In genomic region chr1:153652938-153653623, GRCm38 (mm10) we compare ENCODE assay signal across 9 mouse cellular contexts. TPM values are rescaled to one million over a fixed set of nuclear protein-coding genes. Genes with fewer than 3 reads are reported as not detected.
DNase-seq lines count a peak whose midpoint lies in the region; ATAC-seq and TF ChIP-seq lines count a peak whose summit lies in the region.
"Had no signal": no experiment of that assay in that cellular context is flagged by ENCODE, and none has a peak within 500 bp of the region (broad histone marks: within the 10 kb centered on the region; RNA-seq: fewer than 3 reads in every experiment).

Rgs8 (plus strand) TSS chr1:153653025.

- H3K9ac ChIP-seq in kidney, postnatal 0 days (ENCODE audit: low read depth, low read length), result no peak within 1 kb of the TSS
- H3K9ac ChIP-seq in forebrain, embryonic 16.5 days (replicated peaks; ENCODE audit: low read depth, low read length), result peak within 1 kb of the TSS; percentile 65
- H3K9ac ChIP-seq in neural tube, embryonic 12.5 days, result peak within 1 kb of the TSS; percentile 58

- no peak for TF ChIP-seq CTCF in kidney, postnatal 0 days (IDR thresholded peaks at IDR 0.05; ENCODE audit: low read depth)

- 0 out of 2 replicates have a peak, but pooled peaks cover 4% of the 10 kb centered on the region for H3K4me1 ChIP-seq in kidney, postnatal 0 days (replicated peaks; ENCODE audit: insufficient read depth, low read length)
- H3K4me1 ChIP-seq in forebrain, embryonic 16.5 days (replicated peaks; ENCODE audit: control insufficient read depth, insufficient read depth, low read length), result peaks cover 14% of the 10 kb centered on the region
- H3K4me1 ChIP-seq in neural tube, embryonic 12.5 days, result peaks cover 34% of the 10 kb centered on the region

- peak; percentile 95 for ATAC-seq in kidney, postnatal 0 days (replicated peaks; ENCODE audit: low FRiP score, low read depth)
- ATAC-seq in forebrain, embryonic 16.5 days, result peak; percentile 91
- ATAC-seq in neural tube, embryonic 12.5 days (ENCODE audit: low FRiP score, low read depth), result peak; percentile 88
- ATAC-seq in monocyte, adult 5-6 weeks (replicated peaks; ENCODE audit: insufficient number of reproducible peaks, low FRiP score, low TSS enrichment, poor library complexity, severe bottlenecking), result no peak

- peak within 1 kb of the TSS; percentile 48 for H3K4me2 ChIP-seq in kidney, postnatal 0 days (ENCODE audit: low read length)
- peak within 1 kb of the TSS; percentile 74 for H3K4me2 ChIP-seq in forebrain, embryonic 16.5 days (ENCODE audit: low read length)
- peak within 1 kb of the TSS; percentile 77 for H3K4me2 ChIP-seq in neural tube, embryonic 12.5 days (replicated peaks)

- intact Hi-C loops in left cerebral cortex, postnatal 25 days (cut with DNase I), result no loop called here
- intact Hi-C loops in heart, postnatal 36 days (cut with DNase I), result no loop called here

- 2% methylated on average over 26 of the region's 26 CpGs for WGBS in kidney, postnatal 0 days
- WGBS in forebrain, embryonic 16.5 days, result 2% methylated on average over 26 of the region's 26 CpGs
- 1% methylated on average over 26 of the region's 26 CpGs for WGBS in neural tube, embryonic 12.5 days

- no peak within 1 kb of the TSS for H3K27ac ChIP-seq in kidney, postnatal 0 days
- peak within 1 kb of the TSS; percentile 52; the same call in 1 of the 2 replicates for H3K27ac ChIP-seq in forebrain, embryonic 16.5 days (ENCODE audit: low read length)
- 0 out of 2 replicates have a peak within 1 kb of the TSS, but pooled peaks have one; percentile 33 for H3K27ac ChIP-seq in neural tube, embryonic 12.5 days

- DNase-seq in kidney, postnatal 0 days (ENCODE audit: low spot score), result peak; percentile 51
- DNase-seq in kidney, adult 9 months, result no peak
- DNase-seq in cerebellum, adult 8-10 months, result peak; percentile 72
- peak in 1 of 2 experiments; percentile 60 for DNase-seq in left cerebral cortex, postnatal 25 days (ENCODE audit: low spot score in 2 of 2)
- no peak for DNase-seq in heart, postnatal 36 days

- peaks cover 10% of the 10 kb centered on the region; the same call in 1 of the 2 replicates for H3K27me3 ChIP-seq in kidney, postnatal 0 days (ENCODE audit: insufficient read depth, low read length)
- no peaks in the 10 kb centered on the region for H3K27me3 ChIP-seq in forebrain, embryonic 16.5 days (replicated peaks; ENCODE audit: control insufficient read depth, insufficient read depth, low read length)
- no peaks in the 10 kb centered on the region for H3K27me3 ChIP-seq in neural tube, embryonic 12.5 days (replicated peaks)

- peak within 1 kb of the TSS; percentile 15; the same call in 1 of the 2 replicates for H3K4me3 ChIP-seq in kidney, postnatal 0 days (replicated peaks; ENCODE audit: low read depth, low read length)
- H3K4me3 ChIP-seq in forebrain, embryonic 16.5 days (replicated peaks; ENCODE audit: low read length), result peak within 1 kb of the TSS; percentile 48
- peak within 1 kb of the TSS; percentile 38 for H3K4me3 ChIP-seq in neural tube, embryonic 12.5 days

- H3K9me3 ChIP-seq in kidney, postnatal 0 days (replicated peaks; ENCODE audit: low read length), result no peaks in the 10 kb centered on the region
- H3K9me3 ChIP-seq in forebrain, embryonic 16.5 days (ENCODE audit: control insufficient read depth, low read length), result no peaks in the 10 kb centered on the region
- no peaks in the 10 kb centered on the region for H3K9me3 ChIP-seq in neural tube, embryonic 12.5 days

- H3K36me3 ChIP-seq in kidney, postnatal 0 days (ENCODE audit: insufficient read depth, low read length), result no peaks in the 10 kb centered on the region
- H3K36me3 ChIP-seq in forebrain, embryonic 16.5 days (ENCODE audit: control insufficient read depth, insufficient read depth), result no peaks in the 10 kb centered on the region
- no peaks in the 10 kb centered on the region for H3K36me3 ChIP-seq in neural tube, embryonic 12.5 days

RNA-seq across cellular contexts. Expression of gene Rgs8, which starts in this region (rescaled TPM):
- polyA plus RNA-seq in kidney, postnatal 0 days (2015; fragmentation: Nextera tagmentation; extraction: Ambion mirVana), result 0.03 and 0.23 TPM in 2 replicates
- polyA plus RNA-seq in forebrain, embryonic 16.5 days (2015; fragmentation: Nextera tagmentation; extraction: Ambion mirVana), result 16.1 and 22.4 TPM in 2 replicates
- 10 to 100 TPM; 55.9 to 77.4 TPM for total RNA-seq in left cerebral cortex, postnatal 25 days (2021)
- 16.9 and 17.0 TPM in 2 replicates for polyA plus RNA-seq in neural tube, embryonic 12.5 days (2016; fragmentation: Nextera tagmentation; extraction: Ambion mirVana)
- not detected in 3 replicates for total RNA-seq in monocyte, adult 5-6 weeks (2017)
- total RNA-seq in heart, postnatal 36 days (2021), result not detected
- total RNA-seq: neutrophil, adult 5-6 weeks had no signal

Comparison
In these comparisons a context has a peak if more than half of its experiments do, and no peak if none do; other contexts are left out.
1. RNA of gene Rgs8 (total RNA-seq): 55.9 to 77.4 TPM in left cerebral cortex, postnatal 25 days; not detected in monocyte, adult 5-6 weeks and not detected in heart, postnatal 36 days; every median in the first group is over 10 times any median in the second.
2. RNA of gene Rgs8 (polyA plus RNA-seq): 16.1 to 22.4 TPM in forebrain, embryonic 16.5 days and 16.9 to 17.0 TPM in neural tube, embryonic 12.5 days; 0.03 to 0.23 TPM in kidney, postnatal 0 days; every median in the first group is over 10 times any median in the second.
3. Peak in DNase-seq, ATAC-seq, H3K4me3 ChIP-seq and H3K4me2 ChIP-seq in kidney, postnatal 0 days; RNA of the gene not detected or under 1 TPM.
4. Peak in every context shown above with its lines, with median percentiles within 50 percentile points of each other: H3K4me2 ChIP-seq and H3K4me3 ChIP-seq.